Mouse (Mus musculus) forebrain, embryonic 15.5 days (tissue): ENCODE data around the gene Slit3. TPM values are rescaled to one million over a fixed set of nuclear protein-coding genes. Genes with fewer than 3 reads are reported as not detected.
A peak's percentile ranks its signal among the peaks of the same experiment; 100 is the strongest.

Source experiments
- ATAC-seq: fragments of 200-750 bp; cut with Nextera tagmentation; replicated peaks from 2 replicates; pipeline ENCODE4 v1.8.0; 2017; ENCODE audit warnings: mild to moderate bottlenecking, moderate TSS enrichment, moderate library complexity
- H3K27ac ChIP-seq: fragments of 300-500 bp; sonication (generic); replicated peaks from 2 replicates; pipeline ENCODE4 v1.5.1; 2015; ENCODE audit warnings: mild to moderate bottlenecking, inconsistent platforms
- H3K27me3 ChIP-seq: fragments of 300-500 bp; sonication (generic); 2 replicates; pipeline ENCODE4 v1.6.1; 2015; ENCODE audit warnings: inconsistent platforms
- H3K36me3 ChIP-seq: fragments of 300-500 bp; sonication (generic); 2 replicates; pipeline ENCODE4 v1.6.1; 2015; ENCODE audit warnings: mild to moderate bottlenecking, inconsistent platforms
- H3K4me1 ChIP-seq: fragments of 300-500 bp; sonication (generic); 2 replicates; pipeline ENCODE4 v1.6.1; 2015; ENCODE audit warnings: inconsistent platforms
- H3K4me2 ChIP-seq: fragments of 300-500 bp; sonication (generic); replicated peaks from 2 replicates; pipeline ENCODE4 v1.6.1; 2015; ENCODE audit warnings: mild to moderate bottlenecking, inconsistent platforms
- H3K4me3 ChIP-seq: fragments of 300-500 bp; sonication (generic); 2 replicates; pipeline ENCODE4 v1.5.1; 2015; ENCODE audit warnings: mild to moderate bottlenecking, inconsistent platforms
- H3K9ac ChIP-seq: fragments of 300-500 bp; sonication (generic); replicated peaks from 2 replicates; pipeline ENCODE4 v1.6.1; 2015; ENCODE audit warnings: mild to moderate bottlenecking, inconsistent platforms
- H3K9me3 ChIP-seq: fragments of 300-500 bp; sonication (generic); 2 replicates; pipeline ENCODE4 v1.6.1; 2016; ENCODE audit warnings: inconsistent platforms
- WGBS: fragments of 180-500 bp; shearing (Covaris S2); methylation state at CpG from one replicate; pipeline ENCODE4 v1.1.7; 2015; ENCODE audit warnings: mixed read lengths; 5-methylcytosine and 5-hydroxymethylcytosine counted together
- polyA plus RNA-seq: library from polyadenylated mRNA; unstranded; fragments of >200 nt; fragmentation: Nextera tagmentation; extraction: Ambion mirVana; gene quantifications from 2 replicates; pipeline ENCODE4 v1.2.1, GENCODE M21; 2015

The Slit3 gene
- polyA plus RNA-seq, 1 experiment from 2014 or later, result 6.4 TPM

GRCm38 (mm10) chr11:35131740-35132139 is 10.7 kb downstream of the Slit3 start:
- no peaks in the 10 kb centered on the region for H3K9me3 ChIP-seq
- H3K27me3 ChIP-seq, result no peaks in the 10 kb centered on the region
- H3K4me2 ChIP-seq, result no peak overlapping the region
- no peak overlapping the region for H3K4me3 ChIP-seq
- no peaks in the 10 kb centered on the region for H3K36me3 ChIP-seq
- no peaks in the 10 kb centered on the region for H3K4me1 ChIP-seq
- no peak for ATAC-seq
- no peak overlapping the region for H3K27ac ChIP-seq
- 87% methylated on average over 5 of the region's 5 CpGs for WGBS
- H3K9ac ChIP-seq, result no peak overlapping the region

- peak overlapping the region; percentile 15; the same call in 1 of the 2 replicates for H3K27ac ChIP-seq
- 90% methylated on average over 9 of the region's 9 CpGs for WGBS
- no peak for ATAC-seq
- no peaks in the 10 kb centered on the region for H3K9me3 ChIP-seq
- no peak overlapping the region for H3K9ac ChIP-seq
- H3K36me3 ChIP-seq, result no peaks in the 10 kb centered on the region
- H3K27me3 ChIP-seq, result no peaks in the 10 kb centered on the region
- H3K4me1 ChIP-seq, result no peaks in the 10 kb centered on the region
- H3K4me3 ChIP-seq, result no peak overlapping the region
- H3K4me2 ChIP-seq, result no peak overlapping the region
These were observed 15.6 kb downstream of the Slit3 start for GRCm38 (mm10) chr11:35136625-35137024.

- Histone ChIP-seq H3K4me2 (no peak overlapping the region), H3K9me3 (no peaks in the 10 kb centered on the region), H3K27me3 (no peaks in the 10 kb centered on the region), H3K9ac (no peak overlapping the region), H3K27ac (no peak overlapping the region), H3K36me3 (no peaks in the 10 kb centered on the region), H3K4me3 (no peak overlapping the region), H3K4me1 (peaks cover 10% of the 10 kb centered on the region)
- 90% methylated on average over 6 of the region's 6 CpGs for WGBS
- no peak for ATAC-seq
These were observed 19.1 kb downstream of the Slit3 start for GRCm38 (mm10) chr11:35140092-35140491.

- H3K9ac ChIP-seq, result no peak overlapping the region
- no peaks in the 10 kb centered on the region for H3K27me3 ChIP-seq
- no peaks in the 10 kb centered on the region for H3K9me3 ChIP-seq
- peak; percentile 11; the same call in 1 of the 2 replicates for ATAC-seq
- no peak overlapping the region for H3K4me2 ChIP-seq
- no peak overlapping the region for H3K27ac ChIP-seq
- H3K36me3 ChIP-seq, result no peaks in the 10 kb centered on the region
- peaks cover 10% of the 10 kb centered on the region for H3K4me1 ChIP-seq
- no peak overlapping the region for H3K4me3 ChIP-seq
- 75% methylated on average over 5 of the region's 5 CpGs for WGBS
These were observed 21.2 kb downstream of the Slit3 start for GRCm38 (mm10) chr11:35142202-35142601.

- 0 out of 2 replicates have a peak overlapping the region, but pooled peaks have one; percentile 48 for H3K27ac ChIP-seq
- peak; percentile 81 for ATAC-seq
- no peaks in the 10 kb centered on the region for H3K36me3 ChIP-seq
- no peak overlapping the region for H3K4me2 ChIP-seq
- no peaks in the 10 kb centered on the region for H3K27me3 ChIP-seq
- no peak overlapping the region for H3K9ac ChIP-seq
- peaks cover 10% of the 10 kb centered on the region for H3K4me1 ChIP-seq
- no peaks in the 10 kb centered on the region for H3K9me3 ChIP-seq
- 58% methylated on average over 7 of the region's 7 CpGs for WGBS
- H3K4me3 ChIP-seq, result no peak overlapping the region
These were observed 21.8 kb downstream of the Slit3 start for GRCm38 (mm10) chr11:35142698-35143360.

GRCm38 (mm10) chr11:35147818-35148445 is 26.9 kb downstream of the Slit3 start:
- no peak overlapping the region for H3K4me2 ChIP-seq
- no peaks in the 10 kb centered on the region for H3K9me3 ChIP-seq
- 86% methylated on average over 11 of the region's 11 CpGs for WGBS
- H3K27me3 ChIP-seq, result no peaks in the 10 kb centered on the region
- no peaks in the 10 kb centered on the region for H3K36me3 ChIP-seq
- peaks cover 11% of the 10 kb centered on the region; the same call in 1 of the 2 replicates for H3K4me1 ChIP-seq
- H3K9ac ChIP-seq, result no peak overlapping the region
- no peak overlapping the region for H3K27ac ChIP-seq
- no peak for ATAC-seq
- H3K4me3 ChIP-seq, result no peak overlapping the region

- 8% methylated on average over 13 of the region's 13 CpGs for WGBS
- Histone ChIP-seq H3K9me3 (no peaks in the 10 kb centered on the region), H3K4me2 (0 out of 2 replicates have a peak overlapping the region, but pooled peaks have one; percentile 7), H3K36me3 (no peaks in the 10 kb centered on the region), H3K4me1 (peaks cover 7% of the 10 kb centered on the region; the same call in 1 of the 2 replicates), H3K27me3 (no peaks in the 10 kb centered on the region), H3K9ac (no peak overlapping the region), H3K27ac (no peak overlapping the region), H3K4me3 (no peak overlapping the region)
- peak; percentile 81 for ATAC-seq
These were observed 30.5 kb downstream of the Slit3 start for GRCm38 (mm10) chr11:35151539-35151951.

- 59% methylated on average over 2 of the region's 2 CpGs for WGBS
These were observed 31.9 kb downstream of the Slit3 start for GRCm38 (mm10) chr11:35152875-35153274.

GRCm38 (mm10) chr11:35154449-35154848 is 33.4 kb downstream of the Slit3 start:
- no peak overlapping the region for H3K27ac ChIP-seq
- ATAC-seq, result no peak
- no peaks in the 10 kb centered on the region for H3K9me3 ChIP-seq
- no peaks in the 10 kb centered on the region for H3K36me3 ChIP-seq
- WGBS, result 91% methylated on average over 5 of the region's 5 CpGs
- no peaks in the 10 kb centered on the region for H3K27me3 ChIP-seq
- H3K9ac ChIP-seq, result no peak overlapping the region
- H3K4me3 ChIP-seq, result no peak overlapping the region
- H3K4me1 ChIP-seq, result peaks cover 7% of the 10 kb centered on the region; the same call in 1 of the 2 replicates
- no peak overlapping the region for H3K4me2 ChIP-seq

More at GRCm38 (mm10) chr11:35152875-35153274, 31.9 kb downstream of the Slit3 start:
- Histone ChIP-seq H3K36me3 (no peaks in the 10 kb centered on the region), H3K9ac (no peak overlapping the region), H3K4me2 (no peak overlapping the region), H3K27me3 (no peaks in the 10 kb centered on the region), H3K4me1 (peaks cover 7% of the 10 kb centered on the region; the same call in 1 of the 2 replicates), H3K27ac (no peak overlapping the region), H3K4me3 (no peak overlapping the region), H3K9me3 (no peaks in the 10 kb centered on the region)
- no peak for ATAC-seq

- Histone ChIP-seq H3K9me3 (no peaks in the 10 kb centered on the region), H3K4me1 (peaks cover 7% of the 10 kb centered on the region; the same call in 1 of the 2 replicates), H3K27ac (no peak overlapping the region), H3K27me3 (no peaks in the 10 kb centered on the region), H3K9ac (no peak overlapping the region), H3K4me3 (no peak overlapping the region), H3K36me3 (no peaks in the 10 kb centered on the region), H3K4me2 (no peak overlapping the region)
- 89% methylated on average over 7 of the region's 7 CpGs for WGBS
- ATAC-seq, result no peak
These were observed 34.3 kb downstream of the Slit3 start for GRCm38 (mm10) chr11:35155281-35155680.

GRCm38 (mm10) chr11:35156676-35157075 is 35.7 kb downstream of the Slit3 start:
- no peaks in the 10 kb centered on the region for H3K36me3 ChIP-seq
- WGBS, result 85% methylated on average over 5 of the region's 5 CpGs
- no peak for ATAC-seq
- H3K27me3 ChIP-seq, result no peaks in the 10 kb centered on the region
- no peaks in the 10 kb centered on the region for H3K9me3 ChIP-seq
- H3K27ac ChIP-seq, result no peak overlapping the region
- H3K9ac ChIP-seq, result no peak overlapping the region
- H3K4me2 ChIP-seq, result no peak overlapping the region
- no peak overlapping the region for H3K4me3 ChIP-seq
- peaks cover 2% of the 10 kb centered on the region; the same call in 1 of the 2 replicates for H3K4me1 ChIP-seq

- Histone ChIP-seq H3K4me1 (no peaks in the 10 kb centered on the region), H3K4me2 (no peak overlapping the region), H3K4me3 (no peak overlapping the region), H3K9ac (no peak overlapping the region), H3K9me3 (no peaks in the 10 kb centered on the region), H3K27me3 (no peaks in the 10 kb centered on the region), H3K27ac (no peak overlapping the region), H3K36me3 (no peaks in the 10 kb centered on the region)
- WGBS, result 76% methylated on average over 4 of the region's 4 CpGs
- no peak for ATAC-seq
These were observed 39.7 kb downstream of the Slit3 start for GRCm38 (mm10) chr11:35160682-35161211.
